Mouse (Mus musculus): ENCODE data around the gene Mapk10. TPM values are rescaled to one million over a fixed set of nuclear protein-coding genes. Genes with fewer than 3 reads are reported as not detected.

Gene Mapk10
- polyA plus RNA-seq, 1 experiment from 2014 or later, result 83.9 TPM

- H3K9ac ChIP-seq (replicated peaks), result no peak overlapping the region
- no peak for ATAC-seq (replicated peaks)
- 2% methylated on average over 3 of the region's 3 CpGs for WGBS
- peak overlapping the region; percentile 22 for H3K4me2 ChIP-seq (replicated peaks)
- no peaks in the 10 kb centered on the region for H3K9me3 ChIP-seq
- H3K27me3 ChIP-seq, result no peaks in the 10 kb centered on the region
- H3K36me3 ChIP-seq, result no peaks in the 10 kb centered on the region
- H3K4me3 ChIP-seq, result no peak overlapping the region; the same call in 1 of the 2 replicates
- H3K27ac ChIP-seq (replicated peaks), result peak overlapping the region; percentile 94
- H3K4me1 ChIP-seq, result peaks cover 34% of the 10 kb centered on the region
These were observed 49.6 kb downstream of the Mapk10 start for GRCm38 (mm10) chr5:103161574-103161973.

DNA sequence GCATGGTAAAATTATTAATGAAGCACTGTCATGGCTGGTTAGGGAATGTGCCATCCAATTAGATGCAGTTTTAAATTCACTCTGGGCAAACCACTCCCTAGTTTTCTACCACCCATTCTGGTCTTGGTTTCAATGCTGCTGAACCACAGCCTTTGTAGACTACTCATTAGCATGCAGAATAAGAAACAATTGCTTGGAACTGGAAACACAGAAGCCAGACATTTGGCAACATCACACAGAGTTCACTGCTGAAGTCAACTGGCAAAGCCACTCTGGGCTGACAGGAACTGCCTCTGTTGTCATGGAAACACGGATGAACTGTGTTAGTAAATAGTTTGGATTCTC lies 50.0 kb downstream of the Mapk10 start:
- 4% methylated on average over 1 of the region's 1 CpGs for WGBS
- ATAC-seq (replicated peaks), result peak; percentile 94
- Histone ChIP-seq H3K4me2 (replicated peaks) (peak overlapping the region; percentile 25), H3K9ac (replicated peaks) (0 out of 2 replicates have a peak overlapping the region, but pooled peaks have one; percentile 2), H3K4me1 (peaks cover 34% of the 10 kb centered on the region), H3K36me3 (no peaks in the 10 kb centered on the region), H3K27ac (replicated peaks) (peak overlapping the region; percentile 94), H3K4me3 (no peak overlapping the region; the same call in 1 of the 2 replicates), H3K27me3 (no peaks in the 10 kb centered on the region), H3K9me3 (no peaks in the 10 kb centered on the region)

GRCm38 (mm10) chr5:103160314-103161195 lies 50.6 kb downstream of the Mapk10 start:
- H3K27me3 ChIP-seq, result no peaks in the 10 kb centered on the region
- H3K36me3 ChIP-seq, result no peaks in the 10 kb centered on the region
- ATAC-seq (replicated peaks), result peak; percentile 81
- H3K9me3 ChIP-seq, result no peaks in the 10 kb centered on the region
- H3K4me2 ChIP-seq (replicated peaks), result peak overlapping the region; percentile 25; the same call in 1 of the 2 replicates
- peaks cover 34% of the 10 kb centered on the region for H3K4me1 ChIP-seq
- WGBS, result 15% methylated on average over 8 of the region's 8 CpGs
- H3K27ac ChIP-seq (replicated peaks), result peak overlapping the region; percentile 94
- 0 out of 2 replicates have a peak overlapping the region, but pooled peaks have one; percentile 2 for H3K9ac ChIP-seq (replicated peaks)
- no peak overlapping the region for H3K4me3 ChIP-seq

GRCm38 (mm10) chr5:103140935-103141334 lies 70.2 kb downstream of the Mapk10 start:
- 58% methylated on average over 5 of the region's 5 CpGs for WGBS
- no peak overlapping the region for H3K4me2 ChIP-seq (replicated peaks)
- ATAC-seq (replicated peaks), result no peak
- H3K27me3 ChIP-seq, result no peaks in the 10 kb centered on the region
- H3K36me3 ChIP-seq, result no peaks in the 10 kb centered on the region
- no peak overlapping the region for H3K9ac ChIP-seq (replicated peaks)
- H3K4me3 ChIP-seq, result no peak overlapping the region
- no peaks in the 10 kb centered on the region for H3K9me3 ChIP-seq
- peak overlapping the region; percentile 29 for H3K27ac ChIP-seq (replicated peaks)
- H3K4me1 ChIP-seq, result 0 out of 2 replicates have a peak, but pooled peaks cover 4% of the 10 kb centered on the region

- H3K36me3 ChIP-seq, result no peaks in the 10 kb centered on the region
- no peak overlapping the region for H3K9ac ChIP-seq (replicated peaks)
- no peaks in the 10 kb centered on the region for H3K9me3 ChIP-seq
- ATAC-seq (replicated peaks), result no peak
- H3K27ac ChIP-seq (replicated peaks), result no peak overlapping the region
- H3K4me2 ChIP-seq (replicated peaks), result no peak overlapping the region
- 82% methylated on average over 9 of the region's 9 CpGs for WGBS
- no peaks in the 10 kb centered on the region for H3K27me3 ChIP-seq
- H3K4me3 ChIP-seq, result no peak overlapping the region
- H3K4me1 ChIP-seq, result no peaks in the 10 kb centered on the region
These were observed 76.3 kb downstream of the Mapk10 start for GRCm38 (mm10) chr5:103134839-103135238.

DNA sequence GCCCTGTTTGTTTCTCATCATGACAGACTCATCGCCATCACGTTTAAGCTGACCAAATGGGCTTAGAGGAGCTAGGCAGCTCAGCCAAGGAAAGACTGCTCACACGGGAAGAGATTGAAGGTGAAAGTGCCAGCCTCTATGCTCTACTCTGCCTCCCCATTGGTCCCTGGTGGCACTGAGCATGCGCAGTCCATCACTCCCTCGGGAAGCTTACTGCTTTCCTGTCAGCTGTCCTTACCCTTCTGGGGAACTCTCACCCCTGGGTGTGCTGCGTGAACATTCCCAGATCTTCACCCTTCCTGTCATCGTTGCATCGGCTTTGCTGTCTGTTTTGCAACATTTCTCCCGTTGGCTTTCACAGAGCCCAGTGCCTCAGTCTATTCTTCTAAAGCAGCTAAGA lies 77.5 kb downstream of the Mapk10 start:
- H3K9me3 ChIP-seq, result no peaks in the 10 kb centered on the region
- H3K9ac ChIP-seq (replicated peaks), result no peak overlapping the region
- ATAC-seq (replicated peaks), result no peak
- H3K4me2 ChIP-seq (replicated peaks), result no peak overlapping the region
- 80% methylated on average over 9 of the region's 9 CpGs for WGBS
- no peaks in the 10 kb centered on the region for H3K36me3 ChIP-seq
- H3K4me3 ChIP-seq, result no peak overlapping the region
- H3K27ac ChIP-seq (replicated peaks), result no peak overlapping the region
- no peaks in the 10 kb centered on the region for H3K4me1 ChIP-seq
- H3K27me3 ChIP-seq, result no peaks in the 10 kb centered on the region

DNA sequence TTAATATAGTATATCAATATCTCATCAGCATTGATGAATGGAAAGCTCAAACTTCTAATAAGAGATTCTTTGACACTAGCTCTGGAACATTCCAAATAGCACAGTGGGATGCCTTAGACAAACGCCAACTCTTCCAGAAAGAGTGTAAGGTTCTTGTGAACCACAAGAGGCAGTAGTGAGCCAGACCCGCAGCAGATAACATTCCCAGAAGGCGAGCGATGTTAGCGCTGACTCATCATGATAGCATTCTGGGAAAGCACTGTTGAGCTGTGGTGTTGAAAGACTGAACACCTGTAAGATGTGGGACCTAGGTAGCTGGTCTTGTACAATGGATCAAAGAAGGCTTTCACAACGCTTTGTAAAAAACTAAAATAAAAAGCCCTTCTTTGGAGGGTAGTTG lies 78.3 kb downstream of the Mapk10 start:
- Histone ChIP-seq H3K36me3 (no peaks in the 10 kb centered on the region), H3K9ac (replicated peaks) (no peak overlapping the region), H3K27ac (replicated peaks) (no peak overlapping the region), H3K4me3 (no peak overlapping the region), H3K9me3 (no peaks in the 10 kb centered on the region), H3K27me3 (no peaks in the 10 kb centered on the region), H3K4me2 (replicated peaks) (no peak overlapping the region), H3K4me1 (no peaks in the 10 kb centered on the region)
- no peak for ATAC-seq (replicated peaks)
- 80% methylated on average over 6 of the region's 6 CpGs for WGBS

- ATAC-seq (replicated peaks), result no peak
- no peaks in the 10 kb centered on the region for H3K9me3 ChIP-seq
- no peaks in the 10 kb centered on the region for H3K36me3 ChIP-seq
- 91% methylated on average over 3 of the region's 3 CpGs for WGBS
- H3K27ac ChIP-seq (replicated peaks), result no peak overlapping the region
- no peak overlapping the region for H3K4me2 ChIP-seq (replicated peaks)
- no peaks in the 10 kb centered on the region for H3K27me3 ChIP-seq
- no peak overlapping the region for H3K4me3 ChIP-seq
- no peaks in the 10 kb centered on the region for H3K4me1 ChIP-seq
- H3K9ac ChIP-seq (replicated peaks), result no peak overlapping the region
These were observed 91.5 kb downstream of the Mapk10 start for GRCm38 (mm10) chr5:103119618-103120017.

DNA sequence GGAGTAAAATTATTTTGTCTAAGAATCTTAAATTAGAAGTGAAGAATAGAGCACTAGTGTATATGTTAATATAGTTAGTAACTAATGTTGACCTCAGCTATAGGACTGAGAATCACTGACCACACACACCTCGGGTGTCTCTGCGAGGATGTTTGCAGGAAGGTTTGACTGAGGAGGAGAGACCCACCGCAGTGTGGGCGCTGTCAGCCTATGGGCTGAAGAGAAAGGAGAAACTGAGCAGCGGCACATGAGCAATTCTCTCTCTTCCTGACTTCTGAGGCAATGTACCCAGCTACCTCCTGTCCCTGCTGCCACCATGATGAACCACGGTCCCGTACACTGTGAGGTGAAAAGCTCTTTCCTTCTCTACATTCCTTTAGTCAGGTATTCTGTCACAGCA lies 95.6 kb downstream of the Mapk10 start:
- no peak overlapping the region for H3K9ac ChIP-seq (replicated peaks)
- H3K27me3 ChIP-seq, result no peaks in the 10 kb centered on the region
- H3K4me3 ChIP-seq, result no peak overlapping the region
- no peak for ATAC-seq (replicated peaks)
- H3K4me2 ChIP-seq (replicated peaks), result no peak overlapping the region
- H3K36me3 ChIP-seq, result no peaks in the 10 kb centered on the region
- H3K27ac ChIP-seq (replicated peaks), result no peak overlapping the region
- H3K4me1 ChIP-seq, result 0 out of 2 replicates have a peak, but pooled peaks cover 4% of the 10 kb centered on the region
- no peaks in the 10 kb centered on the region for H3K9me3 ChIP-seq
- WGBS, result 93% methylated on average over 7 of the region's 7 CpGs

DNA sequence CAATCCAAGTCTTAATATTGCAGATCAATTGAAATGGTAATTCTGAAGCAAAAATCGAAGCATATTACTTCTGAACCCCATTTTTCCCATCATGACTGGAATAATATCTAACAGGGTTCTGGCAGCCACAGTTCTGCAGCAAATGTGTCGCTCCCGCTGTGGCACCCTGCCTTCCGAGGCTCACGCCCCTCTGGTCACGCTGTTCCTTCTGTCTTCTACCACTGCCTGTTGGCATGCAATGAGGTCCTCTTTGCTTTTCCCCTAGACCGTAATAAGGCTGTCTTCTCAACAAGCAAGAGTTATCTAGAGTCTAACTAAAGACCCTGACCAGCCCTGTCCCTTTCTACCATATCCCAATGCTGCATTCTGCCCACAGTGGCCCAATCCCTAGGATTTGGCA lies 98.7 kb downstream of the Mapk10 start:
- no peaks in the 10 kb centered on the region for H3K9me3 ChIP-seq
- WGBS, result 81% methylated on average over 7 of the region's 7 CpGs

DNA sequence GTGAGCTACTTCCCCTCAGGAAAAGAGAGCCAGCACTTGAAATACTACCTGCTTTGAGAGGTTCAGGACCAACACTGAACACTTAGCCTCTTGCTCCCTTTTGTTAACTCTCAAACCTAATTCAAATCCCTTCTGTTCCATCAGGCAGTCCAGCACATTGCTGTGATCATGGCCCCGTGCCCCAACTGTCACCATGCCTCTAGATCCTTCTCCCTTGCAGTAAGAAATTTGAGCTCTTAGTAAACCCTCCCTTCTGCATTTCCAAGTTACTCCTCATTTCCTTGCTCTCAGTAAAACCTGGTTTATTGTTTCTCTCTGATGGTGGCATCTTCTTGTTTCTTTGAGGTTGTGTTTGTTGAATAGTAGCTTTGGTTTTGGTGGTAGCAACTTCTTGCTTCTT lies 101.7 kb downstream of the Mapk10 start:
- Histone ChIP-seq H3K9me3 (no peaks in the 10 kb centered on the region), H3K9ac (replicated peaks) (no peak overlapping the region), H3K4me1 (0 out of 2 replicates have a peak, but pooled peaks cover 7% of the 10 kb centered on the region), H3K27me3 (no peaks in the 10 kb centered on the region), H3K36me3 (no peaks in the 10 kb centered on the region), H3K27ac (replicated peaks) (no peak overlapping the region), H3K4me2 (replicated peaks) (no peak overlapping the region), H3K4me3 (no peak overlapping the region)
- ATAC-seq (replicated peaks), result no peak
- 78% methylated on average over 1 of the region's 1 CpGs for WGBS

More for the DNA sequence above, 98.7 kb downstream of the Mapk10 start:
- no peak overlapping the region for H3K4me2 ChIP-seq (replicated peaks)
- no peak for ATAC-seq (replicated peaks)
- no peaks in the 10 kb centered on the region for H3K27me3 ChIP-seq
- no peaks in the 10 kb centered on the region for H3K36me3 ChIP-seq
- no peak overlapping the region for H3K27ac ChIP-seq (replicated peaks)
- no peak overlapping the region for H3K9ac ChIP-seq (replicated peaks)
- H3K4me1 ChIP-seq, result 0 out of 2 replicates have a peak, but pooled peaks cover 4% of the 10 kb centered on the region
- no peak overlapping the region for H3K4me3 ChIP-seq

DNA sequence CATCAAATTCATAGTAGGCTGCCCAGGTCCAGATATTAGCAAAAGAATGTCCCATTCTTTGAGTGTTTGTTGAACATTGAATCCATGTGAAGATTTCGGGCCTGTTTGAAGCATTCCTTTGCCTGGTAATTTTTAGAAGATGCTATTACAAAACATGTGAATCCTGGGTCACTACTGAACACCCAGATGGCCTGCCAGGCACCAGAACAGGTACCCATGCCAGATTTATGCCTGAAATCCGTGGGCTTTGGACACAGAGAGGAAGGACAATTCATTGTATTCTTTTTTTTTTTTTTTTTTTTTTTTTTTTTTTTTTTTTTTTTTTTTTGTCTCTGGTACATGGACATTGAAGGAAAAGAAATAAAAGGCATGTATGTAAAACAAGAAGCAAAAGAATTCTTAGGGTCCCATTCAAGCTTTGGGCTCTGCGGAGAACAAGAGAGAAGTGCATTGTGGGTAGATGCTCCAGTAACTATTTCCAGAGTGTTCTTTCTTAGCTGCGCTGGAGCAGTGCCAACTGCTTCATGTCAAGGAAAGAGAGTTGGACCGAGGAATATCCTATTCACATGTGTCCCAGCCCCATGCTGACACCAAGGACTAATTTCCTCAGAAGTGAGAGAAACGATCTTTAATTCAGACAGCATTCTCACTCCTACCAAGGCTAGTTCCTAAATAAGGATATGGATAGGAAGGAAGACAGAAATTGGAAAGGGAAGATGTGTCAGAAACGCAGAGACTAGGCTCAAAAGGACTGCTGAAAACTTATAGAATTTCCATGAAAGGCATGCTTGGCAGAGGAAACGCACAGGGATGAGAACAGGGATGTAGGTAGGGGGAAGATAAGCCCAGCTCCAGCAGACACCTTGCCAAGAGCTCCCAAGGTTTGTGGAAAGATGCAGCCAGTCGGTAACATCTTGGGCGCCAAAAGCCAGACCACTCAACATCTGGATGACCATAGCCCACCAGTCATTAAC lies 105.4 kb downstream of the Mapk10 start:
- ATAC-seq (replicated peaks), result no peak
- no peaks in the 10 kb centered on the region for H3K9me3 ChIP-seq
- H3K9ac ChIP-seq (replicated peaks), result no peak overlapping the region
- H3K27me3 ChIP-seq, result no peaks in the 10 kb centered on the region
- no peak overlapping the region for H3K4me2 ChIP-seq (replicated peaks)
- no peak overlapping the region for H3K27ac ChIP-seq (replicated peaks)
- WGBS, result 68% methylated on average over 10 of the region's 10 CpGs
- H3K36me3 ChIP-seq, result no peaks in the 10 kb centered on the region
- no peak overlapping the region for H3K4me3 ChIP-seq
- H3K4me1 ChIP-seq, result peaks cover 10% of the 10 kb centered on the region; the same call in 1 of the 2 replicates

Data from forebrain, embryonic 15.5 days (tissue).